Mouse (Mus musculus) lung, embryonic 16.5 days (tissue): ENCODE measurements around the gene Vegfa. TPM values are rescaled to one million over a fixed set of nuclear protein-coding genes. Genes with fewer than 3 reads are reported as not detected.
"Not testable (repeated sequence)": the region's sequence is repeated elsewhere in the genome, so short reads cannot be mapped to it uniquely, and the experiment has no call there.

Experiments used
- ATAC-seq: fragments of 200-750 bp; cut with Nextera tagmentation; 2 replicates; pipeline ENCODE4 v1.8.0; 2017; ENCODE audit warnings: low read depth, mild to moderate bottlenecking, moderate library complexity
- H3K27ac ChIP-seq: fragments of 300-500 bp; sonication (generic); 2 replicates; pipeline ENCODE4 v1.5.1; 2014; ENCODE audit warnings: mild to moderate bottlenecking, control low read depth, low read length
- H3K27me3 ChIP-seq: fragments of 300-500 bp; sonication (generic); 2 replicates; pipeline ENCODE4 v1.6.1; 2014; ENCODE audit warnings: low read depth, low read length, mixed read lengths; ENCODE audit not compliant: control insufficient read depth, insufficient read depth
- H3K36me3 ChIP-seq: fragments of 300-500 bp; sonication (generic); 2 replicates; pipeline ENCODE4 v1.6.1; 2014; ENCODE audit warnings: low read length; ENCODE audit not compliant: control insufficient read depth, insufficient read depth
- H3K4me1 ChIP-seq: fragments of 300-500 bp; sonication (generic); replicated peaks from 2 replicates; pipeline ENCODE4 v1.6.1; 2014; ENCODE audit warnings: low read length, mixed read lengths; ENCODE audit not compliant: control insufficient read depth, insufficient read depth
- H3K4me2 ChIP-seq: fragments of 300-500 bp; sonication (generic); 2 replicates; pipeline ENCODE4 v1.6.1; 2014; ENCODE audit warnings: low read depth, low read length, control low read depth
- H3K4me3 ChIP-seq: fragments of 300-500 bp; sonication (generic); 2 replicates; pipeline ENCODE4 v1.5.1; 2014; ENCODE audit warnings: mild to moderate bottlenecking, low read length, control low read depth
- H3K9ac ChIP-seq: fragments of 300-500 bp; sonication (generic); 2 replicates; pipeline ENCODE4 v1.6.1; 2014; ENCODE audit warnings: low read length, control low read depth
- H3K9me3 ChIP-seq: fragments of 300-500 bp; sonication (generic); 2 replicates; pipeline ENCODE4 v1.6.1; 2016; ENCODE audit warnings: low read length; ENCODE audit not compliant: control insufficient read depth
- WGBS: fragments of 180-500 bp; shearing (Covaris S2); extraction: QIAGEN DNeasy Blood & Tissue Kit; methylation state at CpG from one replicate; pipeline ENCODE4 v1.1.7; 2014; 5-methylcytosine and 5-hydroxymethylcytosine counted together
- polyA plus RNA-seq: library from polyadenylated mRNA; unstranded; fragments of >200 nt; fragmentation: Nextera tagmentation; extraction: Ambion mirVana; gene quantifications from 2 replicates; pipeline ENCODE4 v1.2.1, GENCODE M21; 2015

Vegfa gene
- polyA plus RNA-seq, 1 experiment from 2014 or later: 4.5 TPM

- ATAC-seq: no peak
- H3K9ac ChIP-seq: no peak overlapping the region; the same call in 1 of the 2 replicates
- WGBS: 66% methylated on average over 9 of the region's 9 CpGs
- H3K27ac ChIP-seq: no peak overlapping the region
- H3K4me2 ChIP-seq: no peak overlapping the region
- no peaks in the 10 kb centered on the region for H3K9me3 ChIP-seq
- H3K4me3 ChIP-seq: no peak overlapping the region
- H3K36me3 ChIP-seq: no peaks in the 10 kb centered on the region
- H3K4me1 ChIP-seq: peaks cover 10% of the 10 kb centered on the region
- no peaks in the 10 kb centered on the region for H3K27me3 ChIP-seq
Measured at GRCm38 (mm10) chr17:45999366-45999940, 32.7 kb downstream of the Vegfa start.

DNA sequence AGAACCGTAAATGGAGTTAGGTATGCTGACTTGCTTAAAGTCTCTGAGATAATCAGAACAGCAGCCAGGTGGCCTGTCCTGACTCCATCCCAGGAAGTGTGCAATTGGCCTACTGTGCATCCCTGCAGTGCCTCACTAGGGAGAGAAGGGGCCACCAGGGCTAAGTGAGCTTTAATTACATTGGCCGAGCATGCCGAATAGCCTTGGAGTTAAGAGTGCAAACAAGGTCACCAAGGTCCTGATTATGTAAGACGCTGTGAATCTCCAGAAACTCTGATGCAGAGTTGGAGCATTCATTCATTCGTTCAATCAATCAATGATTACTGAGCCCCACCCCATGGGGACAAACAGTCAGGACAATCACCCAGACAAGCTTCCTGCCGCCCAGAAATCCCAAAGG is 33.8 kb downstream of the Vegfa start:
- WGBS: 27% methylated on average over 6 of the region's 6 CpGs
- Histone ChIP-seq H3K9ac (no peak overlapping the region), H3K36me3 (no peaks in the 10 kb centered on the region), H3K9me3 (no peaks in the 10 kb centered on the region), H3K4me1 (peaks cover 13% of the 10 kb centered on the region), H3K4me3 (no peak overlapping the region), H3K4me2 (no peak overlapping the region), H3K27ac (no peak overlapping the region), H3K27me3 (no peaks in the 10 kb centered on the region)
- ATAC-seq: no peak

DNA sequence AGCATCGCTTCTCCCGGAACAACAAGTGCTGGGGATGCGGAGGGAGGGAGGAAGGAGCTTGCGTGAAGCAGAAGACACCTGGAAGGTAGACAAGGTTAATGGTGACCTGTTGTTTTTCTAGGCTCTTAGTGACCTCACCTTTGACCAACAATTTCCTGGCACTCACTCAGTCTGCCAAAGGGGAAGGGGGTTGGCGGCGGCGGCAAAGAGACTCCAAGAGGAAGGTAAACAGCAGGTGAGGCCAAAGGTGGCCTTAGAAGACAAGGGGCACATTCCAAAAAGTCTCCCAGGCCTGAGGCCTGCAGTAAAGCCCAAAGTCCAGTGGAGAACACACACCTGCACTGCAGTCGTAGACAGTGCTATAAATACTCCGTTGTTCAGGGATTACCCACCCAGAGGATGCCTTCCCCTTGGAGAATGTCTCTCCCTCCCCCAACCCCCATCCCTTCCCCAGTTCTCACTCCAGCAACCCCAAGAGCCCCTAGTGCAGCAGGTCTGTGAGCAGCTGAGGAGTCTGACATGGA is 35.2 kb downstream of the Vegfa start:
- no peaks in the 10 kb centered on the region for H3K9me3 ChIP-seq

GRCm38 (mm10) chr17:45994281-45994817 is 37.8 kb downstream of the Vegfa start:
- peaks cover 13% of the 10 kb centered on the region for H3K4me1 ChIP-seq
- H3K4me3 ChIP-seq: no peak overlapping the region
- no peaks in the 10 kb centered on the region for H3K27me3 ChIP-seq
- H3K9ac ChIP-seq: 0 out of 2 replicates have a peak overlapping the region, but pooled peaks have one; percentile 21
- H3K4me2 ChIP-seq: no peak overlapping the region
- H3K9me3 ChIP-seq: no peaks in the 10 kb centered on the region
- WGBS: 25% methylated on average over 11 of the region's 11 CpGs
- no peaks in the 10 kb centered on the region for H3K36me3 ChIP-seq
- no peak overlapping the region for H3K27ac ChIP-seq
- peak; percentile 68 for ATAC-seq

More for the DNA sequence above, 35.2 kb downstream of the Vegfa start:
- H3K9ac ChIP-seq: no peak overlapping the region
- WGBS: 57% methylated on average over 9 of the region's 9 CpGs
- H3K27ac ChIP-seq: no peak overlapping the region
- peaks cover 13% of the 10 kb centered on the region for H3K4me1 ChIP-seq
- H3K36me3 ChIP-seq: no peaks in the 10 kb centered on the region
- H3K4me2 ChIP-seq: no peak overlapping the region
- H3K27me3 ChIP-seq: no peaks in the 10 kb centered on the region
- H3K4me3 ChIP-seq: no peak overlapping the region
- no peak for ATAC-seq

DNA sequence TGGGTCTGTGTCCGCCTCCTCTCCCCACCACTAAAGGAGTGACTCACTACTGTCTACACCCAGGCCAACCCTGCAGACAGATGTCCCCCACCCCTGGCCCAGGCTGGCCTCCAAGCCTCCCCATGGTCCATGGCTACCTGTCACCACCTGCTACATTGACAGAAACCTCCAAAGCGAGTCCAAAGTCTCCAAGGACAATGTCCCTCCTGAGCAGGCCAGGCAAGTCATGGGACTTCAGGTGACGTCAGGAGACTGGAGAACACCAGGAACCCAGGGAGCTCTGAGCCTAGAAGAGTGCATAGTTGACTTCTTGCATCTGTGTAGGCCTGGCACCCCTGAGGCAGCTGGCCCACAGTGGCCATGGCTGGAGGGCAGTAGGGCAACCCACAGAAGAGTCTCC is 45.3 kb downstream of the Vegfa start:
- Histone ChIP-seq H3K27ac (peak overlapping the region; percentile 62), H3K4me2 (no peak overlapping the region), H3K36me3 (no peaks in the 10 kb centered on the region), H3K27me3 (no peaks in the 10 kb centered on the region), H3K4me1 (peaks cover 2% of the 10 kb centered on the region), H3K9ac (no peak overlapping the region), H3K4me3 (no peak overlapping the region), H3K9me3 (no peaks in the 10 kb centered on the region)
- ATAC-seq: no peak
- WGBS: 90% methylated on average over 3 of the region's 3 CpGs

- H3K36me3 ChIP-seq: no peaks in the 10 kb centered on the region
- H3K4me2 ChIP-seq: no peak overlapping the region
- no peak for ATAC-seq
- WGBS: 79% methylated on average over 6 of the region's 6 CpGs
- no peaks in the 10 kb centered on the region for H3K27me3 ChIP-seq
- H3K9ac ChIP-seq: no peak overlapping the region
- peaks cover 2% of the 10 kb centered on the region for H3K4me1 ChIP-seq
- no peaks in the 10 kb centered on the region for H3K9me3 ChIP-seq
- no peak overlapping the region for H3K27ac ChIP-seq
- H3K4me3 ChIP-seq: no peak overlapping the region
Measured at GRCm38 (mm10) chr17:45986374-45986773, 45.8 kb downstream of the Vegfa start.

DNA sequence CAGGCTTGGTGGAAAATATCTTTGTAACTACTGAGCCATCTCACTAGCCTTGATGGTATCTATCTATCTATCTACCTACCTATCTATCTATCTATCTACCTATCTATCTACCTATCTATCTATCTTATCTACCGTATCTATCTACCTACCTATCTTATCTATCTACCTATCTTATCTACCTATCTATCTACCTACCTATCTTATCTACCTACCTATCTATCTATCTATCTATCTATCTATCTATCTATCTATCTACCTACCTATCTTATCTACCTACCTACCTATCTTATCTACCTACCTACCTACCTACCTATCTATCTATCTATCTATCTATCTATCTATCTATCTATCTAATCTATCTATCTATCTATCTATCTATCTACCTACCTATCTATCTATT is 49.0 kb downstream of the Vegfa start:
- H3K36me3 ChIP-seq, H3K27ac ChIP-seq, H3K4me3 ChIP-seq, H3K27me3 ChIP-seq, H3K4me1 ChIP-seq, H3K9me3 ChIP-seq, ATAC-seq, H3K9ac ChIP-seq, H3K4me2 ChIP-seq: not testable (repeated sequence)
- 87% methylated on average over 1 of the region's 1 CpGs for WGBS

DNA sequence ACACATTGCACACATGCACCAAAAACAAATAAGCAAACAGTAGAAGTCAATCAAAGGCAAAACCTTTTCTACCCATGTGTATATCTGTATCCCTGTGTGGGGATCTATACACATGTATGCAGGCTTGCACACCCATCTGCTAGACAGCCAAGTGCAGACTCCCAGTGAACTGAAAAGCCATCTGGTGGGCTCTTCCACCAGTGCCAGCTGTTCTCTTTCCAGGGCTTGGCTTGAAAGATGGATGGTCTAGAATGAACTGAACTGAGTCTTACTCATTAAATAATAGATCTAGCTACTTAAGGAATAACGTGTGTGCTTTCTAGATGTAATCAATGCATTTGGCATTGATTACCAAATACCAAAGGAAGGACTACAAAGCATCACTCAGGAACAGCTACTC is 50.3 kb downstream of the Vegfa start:
- H3K27me3 ChIP-seq: no peaks in the 10 kb centered on the region
- no peak overlapping the region for H3K4me3 ChIP-seq
- H3K9me3 ChIP-seq: no peaks in the 10 kb centered on the region
- H3K27ac ChIP-seq: no peak overlapping the region
- H3K4me2 ChIP-seq: no peak overlapping the region
- WGBS: 50% methylated on average over 1 of the region's 1 CpGs
- ATAC-seq: no peak
- no peak overlapping the region for H3K9ac ChIP-seq
- no peaks in the 10 kb centered on the region for H3K36me3 ChIP-seq
- peaks cover 5% of the 10 kb centered on the region; the same call in 1 of the 2 replicates for H3K4me1 ChIP-seq

DNA sequence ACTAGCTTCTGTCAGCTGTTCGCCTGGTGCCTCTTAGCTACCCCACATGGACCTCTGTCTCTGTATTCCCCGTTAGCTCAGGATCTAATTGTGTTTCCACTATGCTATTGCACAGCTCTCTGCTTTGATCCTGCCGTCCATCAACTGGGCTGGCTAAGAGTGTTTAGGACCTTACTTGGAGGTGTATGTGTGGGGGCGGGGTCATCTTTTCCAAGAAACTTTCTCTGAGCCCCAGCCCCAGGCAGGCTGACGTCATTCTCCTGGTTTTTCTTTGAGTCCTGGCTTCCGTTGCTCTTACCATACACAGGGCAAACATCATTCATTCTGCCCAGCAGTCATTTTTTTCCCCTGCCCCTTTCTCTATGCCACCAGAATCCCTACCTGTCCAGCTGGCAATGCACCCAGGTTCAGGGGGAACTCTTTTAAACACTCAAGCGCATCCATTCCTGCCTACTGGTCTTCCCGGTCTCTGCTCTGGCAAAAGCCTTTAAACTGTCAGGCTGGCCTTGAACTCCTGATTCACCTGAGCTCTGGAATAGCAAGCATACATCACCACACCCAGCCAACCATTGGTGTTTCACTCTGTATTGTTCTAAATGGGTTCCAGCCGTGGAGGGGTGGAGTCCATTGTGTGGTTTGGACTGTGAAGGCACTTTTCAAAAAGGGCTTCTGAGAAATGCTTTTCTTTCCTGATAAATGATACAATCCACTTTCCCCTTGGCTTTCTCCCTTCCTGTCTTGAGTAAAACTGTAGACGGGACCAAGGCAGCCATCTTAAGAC is 53.0 kb downstream of the Vegfa start:
- H3K27me3 ChIP-seq: no peaks in the 10 kb centered on the region
- H3K27ac ChIP-seq: no peak overlapping the region
- H3K36me3 ChIP-seq: no peaks in the 10 kb centered on the region
- no peak overlapping the region for H3K4me3 ChIP-seq
- WGBS: 65% methylated on average over 10 of the region's 10 CpGs
- no peaks in the 10 kb centered on the region for H3K9me3 ChIP-seq
- H3K9ac ChIP-seq: no peak overlapping the region
- peaks cover 5% of the 10 kb centered on the region for H3K4me1 ChIP-seq
- no peak overlapping the region for H3K4me2 ChIP-seq
- ATAC-seq: no peak
